Mouse (Mus musculus): Measurements from ENCODE around the gene Pcyox1.

DNA sequence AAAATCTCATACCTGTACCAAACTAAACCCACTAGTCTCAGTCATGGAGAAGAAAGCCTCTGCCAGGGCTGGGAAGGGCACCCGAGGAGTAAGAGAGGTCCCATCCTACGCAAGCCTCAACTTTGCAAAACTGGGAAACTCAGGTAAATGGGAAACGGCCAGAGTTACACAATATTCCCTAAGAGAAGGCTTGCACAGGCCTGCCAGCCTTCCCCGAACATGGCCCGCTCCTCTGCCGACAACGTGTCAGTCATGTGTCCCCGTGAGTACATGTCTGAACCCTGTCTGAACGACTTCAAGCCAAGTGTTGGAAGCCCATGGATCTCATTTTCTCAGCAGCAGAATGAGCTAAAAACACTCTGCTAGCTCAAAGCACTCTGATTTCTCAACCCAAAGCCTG, 1.9 kb downstream of the Pcyox1 start:
- TF ChIP-seq POLR2A (IDR thresholded peaks at IDR 0.05; ENCODE audit: low read depth, low read length) (no peak), CTCF (IDR thresholded peaks at IDR 0.05; ENCODE audit: borderline replicate concordance, insufficient read depth, low read length) (no peak)

Data from embryonic fibroblast, embryonic 13.5 days (primary cell).